Comparison of ENCODE assay signal across 7 mouse cellular contexts in the genomic region with DNA sequence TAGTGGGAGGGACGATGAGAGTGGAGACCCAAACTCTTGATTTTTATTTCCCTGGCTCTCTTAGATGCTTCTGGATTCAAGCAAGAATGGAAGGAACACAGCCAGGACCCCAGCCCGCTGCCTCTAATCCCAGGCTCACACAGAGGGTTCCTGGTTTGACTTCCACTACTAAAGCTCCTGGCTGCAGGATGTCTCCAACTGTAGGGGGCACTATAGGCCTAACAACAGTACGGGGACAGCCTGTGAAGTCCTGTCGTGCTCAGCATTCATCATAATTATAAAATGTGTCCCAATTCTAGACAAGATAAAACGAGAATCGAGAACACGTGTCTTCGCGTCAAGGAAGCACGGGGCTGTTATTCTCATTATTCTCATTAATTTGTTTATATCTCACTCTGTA.
DNase-seq lines count a peak whose midpoint lies in the region; ATAC-seq and TF ChIP-seq lines count a peak whose summit lies in the region.

No protein-coding gene starts in this region.

- no peak overlapping the region for H3K27ac ChIP-seq in lung, embryonic 14.5 days (ENCODE audit: low read depth)
- H3K27ac ChIP-seq in hindbrain, embryonic 15.5 days (replicated peaks): no peak overlapping the region

- no peak overlapping the region for H3K4me3 ChIP-seq in lung, embryonic 14.5 days (ENCODE audit: low read depth, low read length)
- no peak overlapping the region for H3K4me3 ChIP-seq in lung, adult 2 months (replicated peaks; ENCODE audit: extremely low read depth, low read depth, low read length)
- H3K4me3 ChIP-seq in hindbrain, embryonic 15.5 days: no peak overlapping the region

- H3K27me3 ChIP-seq in lung, embryonic 14.5 days (ENCODE audit: insufficient read depth, low read length): no peaks in the 10 kb centered on the region
- no peaks in the 10 kb centered on the region for H3K27me3 ChIP-seq in hindbrain, embryonic 15.5 days

- H3K4me2 ChIP-seq in lung, embryonic 14.5 days: no peak overlapping the region
- H3K4me2 ChIP-seq in hindbrain, embryonic 15.5 days: no peak overlapping the region

- H3K36me3 ChIP-seq in lung, embryonic 14.5 days (ENCODE audit: insufficient read depth): no peaks in the 10 kb centered on the region
- no peaks in the 10 kb centered on the region for H3K36me3 ChIP-seq in hindbrain, embryonic 15.5 days

- no peak for TF ChIP-seq POLR2A in lung, adult 2 months (IDR thresholded peaks at IDR 0.05; ENCODE audit: borderline replicate concordance, extremely low read depth, low read depth, low read length)

- H3K9ac ChIP-seq in lung, embryonic 14.5 days: no peak overlapping the region
- H3K9ac ChIP-seq in hindbrain, embryonic 15.5 days: no peak overlapping the region

- no peak for ATAC-seq in lung, embryonic 14.5 days (ENCODE audit: insufficient read depth)
- ATAC-seq in hindbrain, embryonic 15.5 days (ENCODE audit: low FRiP score, low read depth): peak; percentile 65; the same call in 1 of the 2 replicates

- 0 out of 2 replicates have a peak, but pooled peaks have one; percentile 29 for TF ChIP-seq CTCF in lung, embryonic 14.5 days (IDR thresholded peaks at IDR 0.05; ENCODE audit: low read depth)
- no peak for TF ChIP-seq CTCF in lung, adult 2 months (IDR thresholded peaks at IDR 0.05; ENCODE audit: insufficient read depth, low read length)

- no peaks in the 10 kb centered on the region for H3K4me1 ChIP-seq in lung, embryonic 14.5 days (ENCODE audit: insufficient read depth)
- H3K4me1 ChIP-seq in lung, adult 2 months (ENCODE audit: control insufficient read depth, insufficient read depth, low read length): no peaks in the 10 kb centered on the region
- H3K4me1 ChIP-seq in hindbrain, embryonic 15.5 days (replicated peaks): no peaks in the 10 kb centered on the region; the same call in 1 of the 2 replicates

- H3K9me3 ChIP-seq in lung, embryonic 14.5 days (ENCODE audit: low read depth, low read length): no peaks in the 10 kb centered on the region
- H3K9me3 ChIP-seq in hindbrain, embryonic 15.5 days: no peaks in the 10 kb centered on the region

- no peak for DNase-seq in lung, embryonic 14.5 days
- no peak for DNase-seq in lung, adult 2 months
- DNase-seq in cerebellum, postnatal 25 days: peak; percentile 25 to 53
- DNase-seq in retina, embryonic 14.5 days (ENCODE audit: low spot score): peak; percentile 55
- DNase-seq in gastrocnemius, postnatal 4 days (ENCODE audit: low spot score in 2 of 2): no peak
- no peak for DNase-seq in urinary bladder, postnatal 10 days (ENCODE audit: low spot score)

- 69% methylated on average over 10 of the region's 10 CpGs for WGBS in lung, embryonic 14.5 days
- WGBS in lung, adult 2 months: 75% methylated on average over 10 of the region's 10 CpGs
- WGBS in hindbrain, embryonic 15.5 days: 59% methylated on average over 10 of the region's 10 CpGs

Comparison
In these comparisons a context has a peak if more than half of its experiments do, and no peak if none do; other contexts are left out.
1. DNase-seq: peak in cerebellum, postnatal 25 days (2 of 2) and retina, embryonic 14.5 days (single experiment); none in lung, embryonic 14.5 days (single experiment), lung, adult 2 months (single experiment), gastrocnemius, postnatal 4 days (0 of 2) and urinary bladder, postnatal 10 days (single experiment).